Mouse (Mus musculus) stomach, embryonic 16.5 days (tissue): ENCODE measurements around the gene Card10. TPM values are rescaled to one million over a fixed set of nuclear protein-coding genes. Genes with fewer than 3 reads are reported as not detected.

Experiments used
- ATAC-seq: fragments of 200-750 bp; cut with Nextera tagmentation; 2 replicates; pipeline ENCODE4 v1.8.0; 2017; ENCODE audit warnings: moderate number of reproducible peaks, moderate TSS enrichment; ENCODE audit not compliant: insufficient read depth, low FRiP score
- H3K27ac ChIP-seq: fragments of 300-500 bp; sonication (generic); 2 replicates; pipeline ENCODE4 v1.5.1; 2014; ENCODE audit warnings: low read length
- H3K27me3 ChIP-seq: fragments of 300-500 bp; sonication (generic); 2 replicates; pipeline ENCODE4 v1.6.1; 2014; ENCODE audit warnings: low read length, control low read depth, mixed read lengths; ENCODE audit not compliant: control insufficient read depth, insufficient read depth
- H3K36me3 ChIP-seq: fragments of 300-500 bp; sonication (generic); 2 replicates; pipeline ENCODE4 v1.6.1; 2014; ENCODE audit warnings: low read length; ENCODE audit not compliant: control insufficient read depth, insufficient read depth
- H3K4me1 ChIP-seq: fragments of 300-500 bp; sonication (generic); 2 replicates; pipeline ENCODE4 v1.6.1; 2014; ENCODE audit warnings: low read length, control low read depth, mixed read lengths; ENCODE audit not compliant: control insufficient read depth, insufficient read depth
- H3K4me2 ChIP-seq: fragments of 300-500 bp; sonication (generic); 2 replicates; pipeline ENCODE4 v1.6.1; 2014; ENCODE audit warnings: low read depth, low read length, mixed read lengths
- H3K4me3 ChIP-seq: fragments of 300-500 bp; sonication (generic); replicated peaks from 2 replicates; pipeline ENCODE4 v1.5.1; 2014; ENCODE audit warnings: mild to moderate bottlenecking, low read length
- H3K9ac ChIP-seq: fragments of 300-500 bp; sonication (generic); 2 replicates; pipeline ENCODE4 v1.6.1; 2014; ENCODE audit warnings: low read length
- H3K9me3 ChIP-seq: fragments of 300-500 bp; sonication (generic); replicated peaks from 2 replicates; pipeline ENCODE4 v1.6.1; 2016; ENCODE audit warnings: low read length, control low read depth; ENCODE audit not compliant: control insufficient read depth
- WGBS: fragments of 180-500 bp; shearing (Covaris S2); extraction: QIAGEN DNeasy Blood & Tissue Kit; methylation state at CpG from one replicate; pipeline ENCODE4 v1.1.7; 2014; 5-methylcytosine and 5-hydroxymethylcytosine counted together
- polyA plus RNA-seq: library from polyadenylated mRNA; unstranded; fragments of >200 nt; fragmentation: Nextera tagmentation; extraction: Ambion mirVana; gene quantifications from 2 replicates; pipeline ENCODE4 v1.2.1, GENCODE M21; 2015

Gene Card10
- polyA plus RNA-seq, 1 experiment from 2014 or later, result 4.4 TPM

- H3K4me1 ChIP-seq, result 0 out of 2 replicates have a peak, but pooled peaks cover 4% of the 10 kb centered on the region
- ATAC-seq, result no peak
- H3K27me3 ChIP-seq, result no peaks in the 10 kb centered on the region
- no peaks in the 10 kb centered on the region for H3K9me3 ChIP-seq
- no peak overlapping the region for H3K9ac ChIP-seq
- no peak overlapping the region for H3K27ac ChIP-seq
- H3K4me2 ChIP-seq, result no peak overlapping the region
- H3K4me3 ChIP-seq, result no peak overlapping the region
- 78% methylated on average over 12 of the region's 12 CpGs for WGBS
- H3K36me3 ChIP-seq, result no peaks in the 10 kb centered on the region
Measured at GRCm38 (mm10) chr15:78730315-78731049, 72.4 kb downstream of the Card10 start.

GRCm38 (mm10) chr15:78726697-78727096 lies 76.1 kb downstream of the Card10 start:
- H3K9ac ChIP-seq, result no peak overlapping the region
- ATAC-seq, result no peak
- no peak overlapping the region for H3K4me2 ChIP-seq
- H3K27me3 ChIP-seq, result peaks cover 5% of the 10 kb centered on the region; the same call in 1 of the 2 replicates
- no peaks in the 10 kb centered on the region for H3K4me1 ChIP-seq
- H3K9me3 ChIP-seq, result no peaks in the 10 kb centered on the region
- no peak overlapping the region for H3K27ac ChIP-seq
- WGBS, result 62% methylated on average over 7 of the region's 7 CpGs
- H3K36me3 ChIP-seq, result no peaks in the 10 kb centered on the region
- H3K4me3 ChIP-seq, result no peak overlapping the region

Other genes with a start within 250 kb of the Card10 start
- gene Rac2, start 230.3 kb downstream of the Card10 start, polyA plus RNA-seq, result 21.1 and 26.2 TPM in 2 replicates
- 10.0 and 12.9 TPM in 2 replicates for gene Cyth4, start 206.0 kb downstream of the Card10 start, polyA plus RNA-seq
- gene Elfn2, start 84.3 kb downstream of the Card10 start, polyA plus RNA-seq, result 0.07 and 0.17 TPM in 2 replicates
- 18.5 and 18.7 TPM in 2 replicates for gene Mfng, start 29.6 kb downstream of the Card10 start, polyA plus RNA-seq
- gene Cdc42ep1, start 39.6 kb upstream of the Card10 start, polyA plus RNA-seq, result 47.9 and 52.2 TPM in 2 replicates
- 86.6 and 122 TPM in 2 replicates for gene Lgals2, start 52.5 kb upstream of the Card10 start, polyA plus RNA-seq
- 48.4 and 51.4 TPM in 2 replicates for gene Gga1, start 74.1 kb upstream of the Card10 start, polyA plus RNA-seq
- gene Gm49510, start 96.6 kb upstream of the Card10 start, polyA plus RNA-seq, result 0.32 and 0.46 TPM in 2 replicates
- gene Sh3bp1, start 96.7 kb upstream of the Card10 start, polyA plus RNA-seq, result 42.1 and 44.5 TPM in 2 replicates
- 5.1 and 5.9 TPM in 2 replicates for gene Pdxp, start 110.9 kb upstream of the Card10 start, polyA plus RNA-seq
- 1,528 and 1,531 TPM in 2 replicates for gene Lgals1, start 123.7 kb upstream of the Card10 start, polyA plus RNA-seq
- gene Nol12, start 131.9 kb upstream of the Card10 start, polyA plus RNA-seq, result 45.6 and 46.9 TPM in 2 replicates
- gene Triobp, start 144.7 kb upstream of the Card10 start, polyA plus RNA-seq, result 54.2 and 63.6 TPM in 2 replicates
- 479 and 551 TPM in 2 replicates for gene H1f0, start 225.4 kb upstream of the Card10 start, polyA plus RNA-seq
- 0.26 and 0.43 TPM in 2 replicates for gene Galr3, start 238.8 kb upstream of the Card10 start, polyA plus RNA-seq